Mouse (Mus musculus) neutrophil, adult 5-6 weeks (primary cell): Measurements from ENCODE around the gene Cmtm1. TPM values are rescaled to one million over a fixed set of nuclear protein-coding genes. Genes with fewer than 3 reads are reported as not detected.
"Not testable (repeated sequence)": the region's sequence is repeated elsewhere in the genome, so short reads cannot be mapped to it uniquely, and the experiment has no call there.

Source experiments
- ATAC-seq: fragments of 151-379, 151-347 bp; 2 replicates; pipeline ENCODE4 v1.8.0; 2017; ENCODE audit warnings: mild to moderate bottlenecking, moderate TSS enrichment; ENCODE audit not compliant: insufficient number of reproducible peaks, poor library complexity, low FRiP score, severe bottlenecking; ENCODE audit errors: extremely low read depth
- total RNA-seq: library from RNA; stranded (forward); fragments of 200-1000 nt; gene quantifications from 2 replicates; pipeline ENCODE4 v1.2.3, GENCODE M21; 2017

Cmtm1 gene
- total RNA-seq = not detected in 2 replicates

- not testable (repeated sequence) for ATAC-seq
Observed at GRCm38 (mm10) chr8:104309441-104310155, at the start of gene Cmtm1, which contains the start of gene Gm45711. Gene Cmtm1 (minus strand): TSS chr8:104310145. Gene Gm45711 (minus strand): TSS chr8:104310081.

GRCm38 (mm10) chr8:104358637-104359036 is 48.7 kb upstream of the Cmtm1 start:
- ATAC-seq = no peak

- ATAC-seq = no peak
Observed at GRCm38 (mm10) chr8:104354504-104354903, 44.6 kb upstream of the Cmtm1 start.

GRCm38 (mm10) chr8:104353186-104353585 is 43.2 kb upstream of the Cmtm1 start:
- ATAC-seq = no peak

- no peak for ATAC-seq
Observed at GRCm38 (mm10) chr8:104350047-104350446, 40.1 kb upstream of the Cmtm1 start.

- ATAC-seq = no peak
Observed at GRCm38 (mm10) chr8:104348971-104349370, 39.0 kb upstream of the Cmtm1 start.

GRCm38 (mm10) chr8:104346706-104347105 is 36.8 kb upstream of the Cmtm1 start:
- ATAC-seq = no peak

GRCm38 (mm10) chr8:104344622-104345021 is 34.7 kb upstream of the Cmtm1 start:
- no peak for ATAC-seq

GRCm38 (mm10) chr8:104343957-104344356 is 34.0 kb upstream of the Cmtm1 start:
- peak; percentile 64 for ATAC-seq

- ATAC-seq = no peak
Observed at GRCm38 (mm10) chr8:104342426-104342825, 32.5 kb upstream of the Cmtm1 start.

- no peak for ATAC-seq
Observed at GRCm38 (mm10) chr8:104341678-104342077, 31.7 kb upstream of the Cmtm1 start.

- no peak for ATAC-seq
Observed at GRCm38 (mm10) chr8:104341106-104341561, 31.2 kb upstream of the Cmtm1 start.

- ATAC-seq = peak; percentile 60
Observed at GRCm38 (mm10) chr8:104340233-104341105, 30.5 kb upstream of the Cmtm1 start.

- no peak for ATAC-seq
Observed at GRCm38 (mm10) chr8:104339983-104340232, 30.0 kb upstream of the Cmtm1 start.

GRCm38 (mm10) chr8:104339229-104339982 is 29.5 kb upstream of the Cmtm1 start, which contains the start of gene Cmtm3:
Gene Cmtm3 (plus strand): TSS chr8:104339410.
- no peak for ATAC-seq

GRCm38 (mm10) chr8:104337890-104338289 is 27.9 kb upstream of the Cmtm1 start:
- no peak for ATAC-seq

GRCm38 (mm10) chr8:104336806-104337205 is 26.9 kb upstream of the Cmtm1 start:
- no peak for ATAC-seq

GRCm38 (mm10) chr8:104334196-104334595 is 24.3 kb upstream of the Cmtm1 start:
- no peak for ATAC-seq

GRCm38 (mm10) chr8:104333786-104334185 is 23.8 kb upstream of the Cmtm1 start:
- 0 out of 2 replicates have a peak, but pooled peaks have one; percentile 16 for ATAC-seq
